Mouse (Mus musculus): ENCODE results near the gene Resf1. TPM values are rescaled to one million over a fixed set of nuclear protein-coding genes. Genes with fewer than 3 reads are reported as not detected.
"Not testable (repeated sequence)": the region's sequence is repeated elsewhere in the genome, so short reads cannot be mapped to it uniquely, and the experiment has no call there.

Resf1 gene
- polyA plus RNA-seq, 1 experiment = 90.4 TPM

DNA sequence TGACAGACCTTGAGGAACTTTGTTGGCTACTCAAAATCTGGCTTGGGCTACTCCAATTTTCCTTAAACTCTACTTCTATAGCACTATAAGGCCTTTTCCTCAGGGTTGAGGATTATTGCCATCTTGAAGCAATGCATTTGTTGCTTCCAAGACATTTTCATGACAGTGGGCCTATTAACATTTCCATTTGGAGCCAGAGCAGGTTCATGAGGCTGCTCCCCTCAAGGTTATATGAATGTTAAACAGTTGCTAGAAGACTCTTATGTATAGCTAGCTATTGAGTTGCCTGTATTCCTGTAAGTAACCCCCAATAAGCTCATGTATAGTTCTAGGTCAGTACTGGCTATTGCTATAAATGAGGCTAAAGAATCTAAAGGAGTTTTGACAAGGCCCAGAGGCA lies 28.8 kb downstream of the Resf1 start:
- no peak overlapping the region for H3K4me3 ChIP-seq (ENCODE audit: low read depth, low read length)
- no peaks in the 10 kb centered on the region for H3K27me3 ChIP-seq (ENCODE audit: control insufficient read depth, insufficient read depth, low read length, poor library complexity, severe bottlenecking)
- peaks cover 40% of the 10 kb centered on the region for H3K36me3 ChIP-seq (ENCODE audit: control insufficient read depth, insufficient read depth, low read length, poor library complexity, severe bottlenecking)
- H3K9ac ChIP-seq (ENCODE audit: low read depth, poor library complexity, severe bottlenecking) = no peak overlapping the region
- TF ChIP-seq EP300 (IDR thresholded peaks at IDR 0.05; ENCODE audit: insufficient read depth, low read depth, low read length) (no peak), POLR2A (IDR thresholded peaks at IDR 0.05; ENCODE audit: insufficient read depth, low read length) (no peak), CTCF (IDR thresholded peaks at IDR 0.05; ENCODE audit: low read depth, low read length) (no peak)
- H3K27ac ChIP-seq (ENCODE audit: insufficient read depth, low read length) = no peak overlapping the region
- H3K4me1 ChIP-seq (ENCODE audit: control insufficient read depth, insufficient read depth, low read length) = no peaks in the 10 kb centered on the region
- H3K9me3 ChIP-seq (replicated peaks; ENCODE audit: control insufficient read depth, insufficient read depth, low read length, poor library complexity, severe bottlenecking) = peaks cover 39% of the 10 kb centered on the region

DNA sequence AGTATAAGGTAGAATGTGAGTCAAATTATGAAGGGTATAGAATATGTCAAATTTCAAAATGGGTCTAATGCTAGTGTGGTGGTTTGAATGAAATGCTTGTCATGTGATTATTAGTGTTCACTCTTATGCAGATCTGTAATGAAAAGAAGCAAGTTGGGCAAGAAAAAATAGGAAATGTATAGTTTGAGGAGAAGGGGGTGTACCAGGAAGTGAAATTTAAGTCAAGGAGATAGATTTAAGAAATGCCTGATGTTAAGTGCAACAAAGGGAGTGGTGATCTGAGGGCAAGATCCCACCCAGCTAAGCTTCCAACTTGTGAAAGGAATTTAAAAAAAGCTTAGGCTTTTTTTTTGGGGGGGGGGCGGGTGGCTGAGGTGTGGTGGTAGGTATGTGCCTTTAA lies 29.4 kb downstream of the Resf1 start:
- Histone ChIP-seq H3K4me1 (ENCODE audit: control insufficient read depth, insufficient read depth, low read length) (no peaks in the 10 kb centered on the region), H3K27ac (ENCODE audit: insufficient read depth, low read length) (no peak overlapping the region), H3K9ac (ENCODE audit: low read depth, poor library complexity, severe bottlenecking) (no peak overlapping the region), H3K36me3 (ENCODE audit: control insufficient read depth, insufficient read depth, low read length, poor library complexity, severe bottlenecking) (peaks cover 33% of the 10 kb centered on the region), H3K4me3 (ENCODE audit: low read depth, low read length) (no peak overlapping the region), H3K9me3 (replicated peaks; ENCODE audit: control insufficient read depth, insufficient read depth, low read length, poor library complexity, severe bottlenecking) (peaks cover 32% of the 10 kb centered on the region), H3K27me3 (ENCODE audit: control insufficient read depth, insufficient read depth, low read length, poor library complexity, severe bottlenecking) (no peaks in the 10 kb centered on the region)
- TF ChIP-seq POLR2A (IDR thresholded peaks at IDR 0.05; ENCODE audit: insufficient read depth, low read length) = no peak
- no peak for TF ChIP-seq CTCF (IDR thresholded peaks at IDR 0.05; ENCODE audit: low read depth, low read length)
- no peak for TF ChIP-seq EP300 (IDR thresholded peaks at IDR 0.05; ENCODE audit: insufficient read depth, low read depth, low read length)

DNA sequence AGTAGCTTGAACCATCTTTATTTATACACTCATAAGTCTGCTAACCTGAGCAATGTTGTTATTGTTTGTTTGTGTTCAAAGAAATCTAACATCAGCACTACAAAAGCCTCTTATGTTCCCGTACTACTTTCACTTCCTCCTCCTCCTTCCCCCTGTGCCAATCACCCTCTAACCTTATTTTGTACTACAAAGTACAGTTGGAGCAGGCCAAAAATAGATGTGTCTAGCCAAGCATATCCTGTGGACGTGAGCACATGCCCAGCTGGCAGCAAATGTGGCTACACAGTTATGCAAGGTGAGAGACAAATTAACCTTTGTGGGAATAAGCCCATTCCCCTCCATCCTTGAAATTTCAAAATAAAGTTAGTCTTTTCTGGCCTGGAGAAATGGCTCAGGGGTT lies 34.6 kb downstream of the Resf1 start:
- peaks cover 5% of the 10 kb centered on the region; the same call in 1 of the 2 replicates for H3K9me3 ChIP-seq (replicated peaks; ENCODE audit: control insufficient read depth, insufficient read depth, low read length, poor library complexity, severe bottlenecking)
- TF ChIP-seq EP300 (IDR thresholded peaks at IDR 0.05; ENCODE audit: insufficient read depth, low read depth, low read length) (no peak), CTCF (IDR thresholded peaks at IDR 0.05; ENCODE audit: low read depth, low read length) (no peak), POLR2A (IDR thresholded peaks at IDR 0.05; ENCODE audit: insufficient read depth, low read length) (no peak)
- H3K27me3 ChIP-seq (ENCODE audit: control insufficient read depth, insufficient read depth, low read length, poor library complexity, severe bottlenecking) = no peaks in the 10 kb centered on the region
- H3K4me3 ChIP-seq (ENCODE audit: low read depth, low read length) = no peak overlapping the region
- no peak overlapping the region for H3K9ac ChIP-seq (ENCODE audit: low read depth, poor library complexity, severe bottlenecking)
- H3K4me1 ChIP-seq (ENCODE audit: control insufficient read depth, insufficient read depth, low read length) = no peaks in the 10 kb centered on the region
- no peak overlapping the region for H3K27ac ChIP-seq (ENCODE audit: insufficient read depth, low read length)
- H3K36me3 ChIP-seq (ENCODE audit: control insufficient read depth, insufficient read depth, low read length, poor library complexity, severe bottlenecking) = no peaks in the 10 kb centered on the region

DNA sequence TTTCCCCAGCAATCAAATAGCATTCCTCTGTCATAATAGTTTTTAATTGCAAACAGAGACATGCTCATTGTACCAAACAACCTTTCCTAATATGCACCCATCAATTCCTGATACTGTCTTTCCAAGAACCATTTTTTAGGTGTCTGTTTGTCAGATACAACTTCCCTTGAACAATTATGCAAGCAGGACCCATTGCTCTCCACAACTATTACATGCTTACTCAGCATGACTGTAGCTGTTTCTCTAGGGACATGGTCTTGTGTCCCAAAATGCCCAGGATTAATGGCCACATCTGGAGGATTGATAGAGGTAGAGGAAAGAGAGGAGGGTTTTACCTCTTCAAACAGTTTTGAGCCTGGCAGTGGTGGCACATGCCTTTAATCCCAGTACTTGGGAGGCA lies 35.2 kb downstream of the Resf1 start:
- no peak overlapping the region for H3K4me3 ChIP-seq (ENCODE audit: low read depth, low read length)
- no peak for TF ChIP-seq POLR2A (IDR thresholded peaks at IDR 0.05; ENCODE audit: insufficient read depth, low read length)
- TF ChIP-seq CTCF (IDR thresholded peaks at IDR 0.05; ENCODE audit: low read depth, low read length) = no peak
- H3K36me3 ChIP-seq (ENCODE audit: control insufficient read depth, insufficient read depth, low read length, poor library complexity, severe bottlenecking) = no peaks in the 10 kb centered on the region

DNA sequence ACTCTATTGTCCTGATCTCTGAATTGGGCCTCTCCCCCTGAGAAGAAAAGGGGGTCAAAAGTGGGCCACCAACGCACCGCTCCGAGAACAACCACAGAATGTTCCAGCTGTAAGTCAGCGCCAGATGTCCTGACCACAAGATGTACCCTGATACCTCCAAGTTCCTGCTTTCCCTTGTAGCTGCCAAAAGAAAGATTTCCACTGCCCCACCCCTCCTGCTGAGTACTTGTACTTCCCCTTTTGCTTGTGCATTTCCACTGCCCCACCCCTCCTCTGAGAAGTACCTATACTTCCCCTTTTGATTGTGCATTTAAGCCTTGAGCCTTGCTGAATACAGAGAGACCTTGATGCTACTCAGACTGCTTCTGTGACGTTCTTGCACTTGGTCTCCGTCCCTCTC lies 39.0 kb downstream of the Resf1 start:
- not testable (repeated sequence) for H3K9ac ChIP-seq (ENCODE audit: low read depth, poor library complexity, severe bottlenecking); H3K27me3 ChIP-seq (ENCODE audit: control insufficient read depth, insufficient read depth, low read length, poor library complexity, severe bottlenecking); H3K9me3 ChIP-seq (replicated peaks; ENCODE audit: control insufficient read depth, insufficient read depth, low read length, poor library complexity, severe bottlenecking); H3K36me3 ChIP-seq (ENCODE audit: control insufficient read depth, insufficient read depth, low read length, poor library complexity, severe bottlenecking); H3K4me3 ChIP-seq (ENCODE audit: low read depth, low read length); H3K27ac ChIP-seq (ENCODE audit: insufficient read depth, low read length); H3K4me1 ChIP-seq (ENCODE audit: control insufficient read depth, insufficient read depth, low read length)

More for the DNA sequence above, 35.2 kb downstream of the Resf1 start:
- Histone ChIP-seq H3K9ac (ENCODE audit: low read depth, poor library complexity, severe bottlenecking) (no peak overlapping the region), H3K9me3 (replicated peaks; ENCODE audit: control insufficient read depth, insufficient read depth, low read length, poor library complexity, severe bottlenecking) (peaks cover 5% of the 10 kb centered on the region; the same call in 1 of the 2 replicates), H3K4me1 (ENCODE audit: control insufficient read depth, insufficient read depth, low read length) (no peaks in the 10 kb centered on the region), H3K27ac (ENCODE audit: insufficient read depth, low read length) (no peak overlapping the region), H3K27me3 (ENCODE audit: control insufficient read depth, insufficient read depth, low read length, poor library complexity, severe bottlenecking) (no peaks in the 10 kb centered on the region)

DNA sequence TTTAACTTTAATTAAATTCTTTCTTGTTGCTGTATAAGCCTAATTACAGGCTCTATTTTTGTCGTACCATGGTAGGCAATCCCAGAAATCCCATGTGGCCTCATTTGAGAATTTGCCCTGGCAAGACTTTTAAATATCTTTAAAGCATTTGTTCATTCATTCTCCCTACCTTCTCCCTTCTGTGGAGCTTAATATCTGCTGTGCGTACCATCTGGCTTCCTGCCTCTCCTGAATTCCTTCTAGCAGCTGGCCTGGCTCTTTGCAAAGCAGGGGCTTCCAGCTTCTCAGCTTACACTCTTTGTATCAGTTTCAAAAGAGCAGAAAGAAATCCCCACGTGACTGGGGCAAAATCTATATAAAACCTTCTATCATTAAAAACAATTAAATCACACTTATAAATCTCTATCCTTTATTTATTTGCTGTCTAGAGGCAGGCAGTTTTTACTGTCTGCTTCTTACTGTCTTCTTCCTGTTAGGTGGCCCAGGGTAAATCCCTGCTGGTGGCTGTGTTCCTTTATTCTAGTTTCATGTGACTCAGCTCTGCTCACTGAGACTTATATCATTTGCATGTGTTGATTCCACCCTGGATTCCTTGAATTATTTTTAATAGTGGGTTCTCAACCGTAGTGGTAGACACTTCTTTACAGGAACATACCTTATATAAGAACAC lies 45.7 kb downstream of the Resf1 start:
- no peaks in the 10 kb centered on the region; the same call in 1 of the 2 replicates for H3K36me3 ChIP-seq (ENCODE audit: control insufficient read depth, insufficient read depth, low read length, poor library complexity, severe bottlenecking)
- H3K27me3 ChIP-seq (ENCODE audit: control insufficient read depth, insufficient read depth, low read length, poor library complexity, severe bottlenecking) = no peaks in the 10 kb centered on the region
- no peak overlapping the region for H3K27ac ChIP-seq (ENCODE audit: insufficient read depth, low read length)
- peaks cover 32% of the 10 kb centered on the region for H3K9me3 ChIP-seq (replicated peaks; ENCODE audit: control insufficient read depth, insufficient read depth, low read length, poor library complexity, severe bottlenecking)
- TF ChIP-seq POLR2A (IDR thresholded peaks at IDR 0.05; ENCODE audit: insufficient read depth, low read length) (no peak), EP300 (IDR thresholded peaks at IDR 0.05; ENCODE audit: insufficient read depth, low read depth, low read length) (0 out of 2 replicates have a peak, but pooled peaks have one; percentile 17), CTCF (IDR thresholded peaks at IDR 0.05; ENCODE audit: low read depth, low read length) (no peak)
- H3K4me1 ChIP-seq (ENCODE audit: control insufficient read depth, insufficient read depth, low read length) = no peaks in the 10 kb centered on the region
- H3K4me3 ChIP-seq (ENCODE audit: low read depth, low read length) = no peak overlapping the region
- no peak overlapping the region for H3K9ac ChIP-seq (ENCODE audit: low read depth, poor library complexity, severe bottlenecking)

DNA sequence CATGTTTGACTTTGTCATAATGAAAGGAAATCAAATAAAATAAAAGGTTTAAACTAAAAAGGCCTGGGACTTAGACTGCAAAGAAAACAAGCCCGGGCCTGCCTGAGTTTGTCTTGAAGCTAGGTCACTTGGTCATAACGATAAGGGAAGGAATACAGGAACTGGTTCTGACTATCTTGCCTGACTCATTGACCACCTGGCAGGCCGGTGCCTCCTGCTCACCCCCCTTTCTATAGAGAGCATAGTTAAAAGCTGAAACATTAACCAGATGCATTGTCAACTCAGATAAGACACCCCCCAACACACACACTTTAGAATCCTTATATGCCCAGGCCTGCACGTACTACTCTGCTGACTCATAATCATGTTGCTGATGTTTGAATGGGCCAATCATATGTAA lies 46.6 kb downstream of the Resf1 start:
- peaks cover 40% of the 10 kb centered on the region for H3K9me3 ChIP-seq (replicated peaks; ENCODE audit: control insufficient read depth, insufficient read depth, low read length, poor library complexity, severe bottlenecking)
- H3K27me3 ChIP-seq (ENCODE audit: control insufficient read depth, insufficient read depth, low read length, poor library complexity, severe bottlenecking); H3K36me3 ChIP-seq (ENCODE audit: control insufficient read depth, insufficient read depth, low read length, poor library complexity, severe bottlenecking); H3K9ac ChIP-seq (ENCODE audit: low read depth, poor library complexity, severe bottlenecking); H3K4me1 ChIP-seq (ENCODE audit: control insufficient read depth, insufficient read depth, low read length); H3K4me3 ChIP-seq (ENCODE audit: low read depth, low read length): not testable (repeated sequence)
- H3K27ac ChIP-seq (ENCODE audit: insufficient read depth, low read length) = peak overlapping the region; percentile 4; the same call in 1 of the 2 replicates
